Mouse (Mus musculus) cerebral cortex, adult 2 months (tissue): ENCODE measurements around the gene H2-M10.5.

Experiments used
- WGBS: fragments of 180-500 bp; shearing (Covaris S2); methylation state at CpG from one replicate; pipeline ENCODE4 v1.1.7; 2018; 5-methylcytosine and 5-hydroxymethylcytosine counted together

H2-M10.5 gene

GRCm38 (mm10) chr17:36772610-36773009 lies at the start of gene H2-M10.5:
Gene H2-M10.5, plus strand, starts transcription at chr17:36772910.
- 93% methylated on average over 2 of the region's 2 CpGs for WGBS

GRCm38 (mm10) chr17:36726046-36726445 lies 46.7 kb upstream of the H2-M10.5 start:
- WGBS = 20% methylated on average over 2 of the region's 2 CpGs

GRCm38 (mm10) chr17:36763816-36764215 lies 8.9 kb upstream of the H2-M10.5 start:
- 38% methylated on average over 2 of the region's 2 CpGs for WGBS

- 18% methylated on average over 2 of the region's 2 CpGs for WGBS
Observed at GRCm38 (mm10) chr17:36764244-36764643, 8.5 kb upstream of the H2-M10.5 start.

GRCm38 (mm10) chr17:36765403-36765802 lies 7.3 kb upstream of the H2-M10.5 start:
- 64% methylated on average over 2 of the region's 2 CpGs for WGBS

GRCm38 (mm10) chr17:36781533-36781932 lies 8.8 kb downstream of the H2-M10.5 start:
- WGBS = 62% methylated on average over 3 of the region's 3 CpGs

- WGBS = 26% methylated on average over 1 of the region's 1 CpGs
Observed at GRCm38 (mm10) chr17:36786483-36786886, 13.8 kb downstream of the H2-M10.5 start.

- WGBS = 87% methylated on average over 2 of the region's 2 CpGs
Observed at GRCm38 (mm10) chr17:36788351-36788750, 15.6 kb downstream of the H2-M10.5 start.

GRCm38 (mm10) chr17:36799493-36799892 lies 26.8 kb downstream of the H2-M10.5 start:
- WGBS = 91% methylated on average over 10 of the region's 10 CpGs

GRCm38 (mm10) chr17:36799921-36800462 lies 27.3 kb downstream of the H2-M10.5 start:
- 76% methylated on average over 4 of the region's 4 CpGs for WGBS

GRCm38 (mm10) chr17:36811871-36812270 lies 39.2 kb downstream of the H2-M10.5 start, which contains the start of gene H2-M10.6:
Gene H2-M10.6, plus strand, starts transcription at chr17:36812171.

GRCm38 (mm10) chr17:36825525-36825924 lies 52.8 kb downstream of the H2-M10.5 start:
- 16% methylated on average over 4 of the region's 4 CpGs for WGBS
